Mouse (Mus musculus): ENCODE results near the gene Capns1. TPM values are rescaled to one million over a fixed set of nuclear protein-coding genes. Genes with fewer than 3 reads are reported as not detected.

Gene Capns1
- polyA plus RNA-seq, 1 experiment, result not detected

DNA sequence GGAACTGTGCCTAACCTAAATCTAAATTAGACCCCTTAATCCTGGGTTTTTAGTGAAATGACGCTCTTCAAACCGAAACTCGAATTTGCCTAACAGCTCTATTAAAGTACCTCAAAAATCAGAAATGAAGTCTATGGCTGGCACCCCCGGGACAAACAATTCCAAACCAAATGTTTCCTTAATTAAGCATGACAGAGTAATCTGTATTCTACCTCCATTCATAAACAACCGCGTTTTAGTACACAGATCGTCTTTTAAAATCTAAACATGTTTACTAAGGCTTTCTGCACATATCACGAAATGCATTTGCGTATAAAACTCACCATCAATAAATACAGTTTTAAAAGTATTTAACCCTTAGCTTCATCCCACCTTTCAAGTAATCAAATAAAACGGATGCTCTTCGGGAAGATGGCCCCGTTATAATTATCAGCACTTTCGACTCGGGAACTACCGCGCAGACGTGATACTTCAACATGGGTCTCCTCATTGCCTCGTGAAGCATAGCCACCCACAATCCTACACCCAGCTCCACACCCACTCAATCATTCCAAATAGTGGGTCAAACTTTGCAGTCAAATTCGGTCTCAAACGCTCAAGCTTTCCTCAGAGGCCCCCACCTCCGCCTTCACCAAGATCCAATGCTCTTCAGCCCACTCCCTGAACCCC is 29.6 kb downstream of the Capns1 start:
- H3K27ac ChIP-seq (ENCODE audit: insufficient read depth, low read depth, low read length), result peak overlapping the region; percentile 85
- whole genome bisulfite sequencing, result under 1% methylated on average over 21 of the region's 21 CpGs
- peak overlapping the region; percentile 100 for H3K4me3 ChIP-seq (ENCODE audit: insufficient read depth, low read depth, low read length)
- H3K4me1 ChIP-seq (ENCODE audit: control insufficient read depth, insufficient read depth, low read length), result no peaks in the 10 kb centered on the region
- no peak for TF ChIP-seq CTCF (IDR thresholded peaks at IDR 0.05; ENCODE audit: insufficient read depth, low read depth, low read length)

DNA sequence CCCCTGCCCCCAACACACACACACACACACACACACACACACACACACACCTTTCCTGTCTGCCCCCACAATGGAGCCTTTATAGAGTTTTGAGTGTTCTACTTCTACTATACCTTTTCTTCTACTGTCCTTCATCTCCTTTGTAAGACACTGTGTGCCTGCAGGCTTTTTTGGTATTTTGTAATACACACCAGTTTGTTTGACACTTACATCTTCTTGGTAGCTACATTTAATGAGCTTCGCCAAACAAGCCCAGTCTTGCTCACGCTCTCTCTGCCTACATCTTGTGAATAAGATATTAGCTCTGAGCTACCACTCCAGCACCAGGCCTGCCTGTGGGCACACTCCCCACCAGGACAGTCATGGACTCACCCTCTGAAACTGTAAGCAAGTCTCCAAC is 33.9 kb downstream of the Capns1 start:
- 97% methylated on average over 2 of the region's 2 CpGs for WGBS
- no peaks in the 10 kb centered on the region for H3K4me1 ChIP-seq (ENCODE audit: control insufficient read depth, insufficient read depth, low read length)
- TF ChIP-seq POLR2A (IDR thresholded peaks at IDR 0.05; ENCODE audit: insufficient read depth, low read depth, low read length) (no peak), CTCF (IDR thresholded peaks at IDR 0.05; ENCODE audit: insufficient read depth, low read depth, low read length) (no peak)
- H3K27ac ChIP-seq (ENCODE audit: insufficient read depth, low read depth, low read length), result no peak overlapping the region
- H3K4me3 ChIP-seq (ENCODE audit: insufficient read depth, low read depth, low read length), result no peak overlapping the region

DNA sequence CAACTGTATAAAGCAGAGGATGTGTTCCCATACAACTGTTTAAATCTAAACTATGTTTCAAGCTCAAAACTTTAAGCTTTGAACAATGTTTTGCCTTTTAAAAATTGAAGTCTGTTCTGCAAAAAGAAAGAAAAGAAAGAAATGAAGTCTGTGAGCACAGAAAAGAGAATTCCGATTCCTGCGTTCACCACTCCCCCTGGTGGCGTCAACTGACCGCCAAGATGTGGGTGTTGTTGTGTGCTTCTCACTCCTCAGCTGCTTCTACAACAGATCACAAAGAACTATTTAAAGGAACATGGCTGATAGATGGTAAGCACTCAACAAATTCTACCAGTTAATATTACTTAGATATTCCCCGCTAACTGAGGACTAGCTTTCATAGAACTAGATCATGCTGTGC is 35.5 kb downstream of the Capns1 start:
- no peaks in the 10 kb centered on the region for H3K4me1 ChIP-seq (ENCODE audit: control insufficient read depth, insufficient read depth, low read length)
- H3K27ac ChIP-seq (ENCODE audit: insufficient read depth, low read depth, low read length), result no peak overlapping the region
- 84% methylated on average over 5 of the region's 5 CpGs for WGBS
- H3K4me3 ChIP-seq (ENCODE audit: insufficient read depth, low read depth, low read length), result no peak overlapping the region
- TF ChIP-seq POLR2A (IDR thresholded peaks at IDR 0.05; ENCODE audit: insufficient read depth, low read depth, low read length) (no peak), CTCF (IDR thresholded peaks at IDR 0.05; ENCODE audit: insufficient read depth, low read depth, low read length) (no peak)

DNA sequence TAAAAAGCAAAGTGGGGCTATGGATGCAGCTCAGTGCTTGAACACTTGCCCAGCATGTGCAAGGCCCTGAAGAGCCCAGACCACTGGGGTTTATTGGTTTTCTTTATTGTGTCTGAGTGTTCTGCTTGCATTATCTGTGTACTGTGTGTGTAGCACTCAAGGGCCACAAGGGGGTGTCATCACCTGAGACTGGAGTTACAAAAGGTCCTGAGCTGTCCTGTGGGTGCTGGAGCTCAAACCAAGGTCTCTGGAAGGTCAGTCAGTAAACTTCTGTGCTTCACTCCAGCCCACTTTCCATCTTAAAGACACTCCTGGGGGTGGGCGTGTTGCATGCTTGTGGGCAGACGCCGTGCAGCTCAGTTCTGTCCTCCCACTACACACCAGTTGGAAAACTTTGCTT is 43.1 kb downstream of the Capns1 start:
- no peaks in the 10 kb centered on the region for H3K4me1 ChIP-seq (ENCODE audit: control insufficient read depth, insufficient read depth, low read length)
- H3K27ac ChIP-seq (ENCODE audit: insufficient read depth, low read depth, low read length), result no peak overlapping the region
- no peak overlapping the region for H3K4me3 ChIP-seq (ENCODE audit: insufficient read depth, low read depth, low read length)
- 73% methylated on average over 3 of the region's 3 CpGs for WGBS
- no peak for TF ChIP-seq CTCF (IDR thresholded peaks at IDR 0.05; ENCODE audit: insufficient read depth, low read depth, low read length)

DNA sequence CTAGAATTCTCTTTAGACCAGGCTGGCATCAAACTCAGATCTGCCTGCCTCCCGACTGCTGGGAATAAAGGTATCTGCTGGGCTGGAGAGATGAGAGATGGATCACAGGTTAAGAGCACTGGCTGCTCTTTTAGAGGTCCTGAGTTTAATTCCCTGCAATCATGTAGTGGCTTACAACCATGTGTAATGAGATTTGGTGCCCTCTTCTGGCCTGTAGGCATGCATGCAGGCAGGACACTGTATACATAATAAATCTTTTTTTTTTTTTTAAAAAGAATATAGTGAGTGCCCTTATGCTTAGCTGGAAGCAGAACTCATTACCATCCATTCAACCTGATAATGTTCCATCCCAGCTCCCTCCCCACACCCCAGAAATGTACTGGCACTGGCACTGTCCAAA is 44.6 kb downstream of the Capns1 start:
- Histone ChIP-seq H3K4me3 (ENCODE audit: insufficient read depth, low read depth, low read length) (no peak overlapping the region), H3K27ac (ENCODE audit: insufficient read depth, low read depth, low read length) (no peak overlapping the region), H3K4me1 (ENCODE audit: control insufficient read depth, insufficient read depth, low read length) (no peaks in the 10 kb centered on the region)
- TF ChIP-seq CTCF (IDR thresholded peaks at IDR 0.05; ENCODE audit: insufficient read depth, low read depth, low read length), result no peak
- no peak for TF ChIP-seq POLR2A (IDR thresholded peaks at IDR 0.05; ENCODE audit: insufficient read depth, low read depth, low read length)
- 93% methylated on average over 1 of the region's 1 CpGs for WGBS

DNA sequence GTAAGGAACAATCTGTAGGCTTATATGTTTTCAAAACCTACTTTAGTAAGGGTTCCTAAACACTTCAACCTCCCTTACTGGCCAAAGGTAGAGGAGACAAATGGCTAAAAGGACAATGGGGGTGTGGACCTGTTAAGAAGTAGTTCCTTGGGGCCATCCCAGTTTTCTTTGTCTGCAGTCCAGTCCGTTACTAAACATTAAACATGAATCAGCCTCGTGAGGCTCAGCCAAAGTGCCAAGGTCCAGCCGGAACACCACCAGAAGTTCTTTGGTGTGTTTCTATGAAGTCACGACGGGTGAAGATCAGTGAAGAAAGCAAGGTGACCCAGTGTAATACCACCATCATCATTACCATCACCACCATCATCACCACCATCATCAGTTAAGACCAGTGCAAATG is 51.6 kb downstream of the Capns1 start:
- 99% methylated on average over 5 of the region's 5 CpGs for WGBS
- no peak overlapping the region for H3K27ac ChIP-seq (ENCODE audit: insufficient read depth, low read depth, low read length)
- no peak for TF ChIP-seq POLR2A (IDR thresholded peaks at IDR 0.05; ENCODE audit: insufficient read depth, low read depth, low read length)
- no peak for TF ChIP-seq CTCF (IDR thresholded peaks at IDR 0.05; ENCODE audit: insufficient read depth, low read depth, low read length)
- peaks cover 2% of the 10 kb centered on the region; the same call in 1 of the 2 replicates for H3K4me1 ChIP-seq (ENCODE audit: control insufficient read depth, insufficient read depth, low read length)
- H3K4me3 ChIP-seq (ENCODE audit: insufficient read depth, low read depth, low read length), result no peak overlapping the region

DNA sequence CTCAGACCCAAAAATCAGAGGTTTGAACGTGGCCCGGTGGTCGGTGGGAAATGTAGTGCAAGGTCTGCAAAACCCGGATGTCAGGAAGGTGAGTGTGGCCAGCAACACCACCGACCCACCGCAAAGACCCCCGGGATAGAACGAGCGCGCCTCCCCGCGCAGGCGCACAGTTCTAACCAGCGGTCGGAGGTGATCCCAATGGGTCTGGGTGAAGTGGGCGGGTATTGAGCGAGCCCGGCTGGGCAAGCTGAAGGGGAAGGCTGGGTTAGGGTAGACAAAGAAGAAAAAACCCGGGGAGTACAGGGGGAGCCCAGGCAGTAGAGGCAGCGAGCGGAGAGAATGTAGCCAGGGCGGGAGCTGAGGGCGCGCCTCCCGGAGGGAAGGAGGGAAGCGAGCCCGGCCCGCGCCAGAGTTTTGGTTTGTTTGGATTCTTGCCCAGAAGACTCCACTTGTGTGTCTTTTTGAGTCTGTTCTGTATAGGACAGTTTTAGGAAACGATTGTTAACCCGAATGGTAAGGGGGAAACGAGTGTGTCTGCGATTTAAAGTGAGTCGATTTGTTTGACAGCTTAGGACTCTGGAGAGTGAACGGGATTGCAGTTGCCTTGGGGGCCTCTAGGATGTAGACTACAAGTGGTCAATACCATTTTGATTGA is 54.9 kb downstream of the Capns1 start:
- TF ChIP-seq POLR2A (IDR thresholded peaks at IDR 0.05; ENCODE audit: insufficient read depth, low read depth, low read length) (peak; percentile 47; the same call in 1 of the 2 replicates), CTCF (IDR thresholded peaks at IDR 0.05; ENCODE audit: insufficient read depth, low read depth, low read length) (no peak)
- 4% methylated on average over 35 of the region's 35 CpGs for WGBS
- H3K27ac ChIP-seq (ENCODE audit: insufficient read depth, low read depth, low read length), result no peak overlapping the region; the same call in 1 of the 2 replicates

DNA sequence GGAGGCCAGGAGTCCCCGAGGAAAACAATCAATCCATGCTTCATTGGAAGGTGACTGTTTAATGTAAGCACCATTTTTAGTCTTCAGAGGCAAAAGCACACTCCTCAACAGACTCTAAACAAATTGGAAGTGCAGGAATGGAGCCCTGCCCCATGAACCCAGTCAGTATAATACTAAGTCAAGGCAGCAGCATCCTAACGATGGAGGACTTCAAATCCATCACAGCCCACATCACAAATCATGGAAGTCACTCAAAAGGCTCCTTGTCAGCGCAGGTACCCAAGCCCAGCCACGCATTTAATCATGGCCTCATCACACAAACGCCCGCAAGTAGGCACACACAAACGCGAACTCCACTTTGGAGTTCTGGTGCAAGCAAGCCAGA is 55.4 kb downstream of the Capns1 start:
- Histone ChIP-seq H3K4me1 (ENCODE audit: control insufficient read depth, insufficient read depth, low read length) (peaks cover 2% of the 10 kb centered on the region; the same call in 1 of the 2 replicates), H3K4me3 (ENCODE audit: insufficient read depth, low read depth, low read length) (peak overlapping the region; percentile 72), H3K27ac (ENCODE audit: insufficient read depth, low read depth, low read length) (no peak overlapping the region)
- no peak for TF ChIP-seq CTCF (IDR thresholded peaks at IDR 0.05; ENCODE audit: insufficient read depth, low read depth, low read length)
- no peak for TF ChIP-seq POLR2A (IDR thresholded peaks at IDR 0.05; ENCODE audit: insufficient read depth, low read depth, low read length)
- 14% methylated on average over 8 of the region's 8 CpGs for WGBS

More for the DNA sequence above, 54.9 kb downstream of the Capns1 start:
- Histone ChIP-seq H3K4me1 (ENCODE audit: control insufficient read depth, insufficient read depth, low read length) (peaks cover 2% of the 10 kb centered on the region; the same call in 1 of the 2 replicates), H3K4me3 (ENCODE audit: insufficient read depth, low read depth, low read length) (peak overlapping the region; percentile 72)

Other genes with a start within 250 kb of the Capns1 start
- gene Zfp74, start 244.7 kb downstream of the Capns1 start, polyA plus RNA-seq (2012; ENCODE audit: insufficient read depth, insufficient read length, low replicate concordance, missing spikeins), result not detected in 2 replicates
- gene Zfp568, start 214.9 kb downstream of the Capns1 start, polyA plus RNA-seq (2012; ENCODE audit: insufficient read depth, insufficient read length, low replicate concordance, missing spikeins), result not detected in 2 replicates
- not detected in 2 replicates for gene Zfp14, start 147.4 kb downstream of the Capns1 start, polyA plus RNA-seq (2012; ENCODE audit: insufficient read depth, insufficient read length, low replicate concordance, missing spikeins)
- gene Zfp82, start 125.9 kb downstream of the Capns1 start, polyA plus RNA-seq (2012; ENCODE audit: insufficient read depth, insufficient read length, low replicate concordance, missing spikeins), result not detected in 2 replicates
- not detected in 2 replicates for gene Gm26920, start 108.4 kb downstream of the Capns1 start, polyA plus RNA-seq (2012; ENCODE audit: insufficient read depth, insufficient read length, low replicate concordance, missing spikeins)
- not detected in 2 replicates for gene Zfp566, start 108.3 kb downstream of the Capns1 start, polyA plus RNA-seq (2012; ENCODE audit: insufficient read depth, insufficient read length, low replicate concordance, missing spikeins)
- gene Zfp260, start 104.0 kb downstream of the Capns1 start, polyA plus RNA-seq (2012; ENCODE audit: insufficient read depth, insufficient read length, low replicate concordance, missing spikeins), result 238 TPM in 1 of 2 replicates, not detected in the other
- gene Zfp382, start 76.9 kb downstream of the Capns1 start, polyA plus RNA-seq (2012; ENCODE audit: insufficient read depth, insufficient read length, low replicate concordance, missing spikeins), result not detected in 2 replicates
- not detected in 2 replicates for gene Zfp146, start 29.1 kb downstream of the Capns1 start, polyA plus RNA-seq (2012; ENCODE audit: insufficient read depth, insufficient read length, low replicate concordance, missing spikeins)
- not detected in 2 replicates for gene Cox7a1, start 14.7 kb downstream of the Capns1 start, polyA plus RNA-seq (2012; ENCODE audit: insufficient read depth, insufficient read length, low replicate concordance, missing spikeins)
- gene Polr2i, start 33.1 kb upstream of the Capns1 start, polyA plus RNA-seq (2012; ENCODE audit: insufficient read depth, insufficient read length, low replicate concordance, missing spikeins), result not detected in 2 replicates
- not detected in 2 replicates for gene Tbcb, start 33.5 kb upstream of the Capns1 start, polyA plus RNA-seq (2012; ENCODE audit: insufficient read depth, insufficient read length, low replicate concordance, missing spikeins)
- gene Ovol3, start 36.9 kb upstream of the Capns1 start, polyA plus RNA-seq (2012; ENCODE audit: insufficient read depth, insufficient read length, low replicate concordance, missing spikeins), result not detected in 2 replicates
- gene Thap8, start 81.3 kb upstream of the Capns1 start, polyA plus RNA-seq (2012; ENCODE audit: insufficient read depth, insufficient read length, low replicate concordance, missing spikeins), result not detected in 2 replicates
- not detected in 2 replicates for gene Wdr62, start 81.6 kb upstream of the Capns1 start, polyA plus RNA-seq (2012; ENCODE audit: insufficient read depth, insufficient read length, low replicate concordance, missing spikeins)
- 737 TPM in 1 of 2 replicates, not detected in the other for gene Clip3, start 92.9 kb upstream of the Capns1 start, polyA plus RNA-seq (2012; ENCODE audit: insufficient read depth, insufficient read length, low replicate concordance, missing spikeins)
- not detected in 2 replicates for gene Alkbh6, start 109.9 kb upstream of the Capns1 start, polyA plus RNA-seq (2012; ENCODE audit: insufficient read depth, insufficient read length, low replicate concordance, missing spikeins)
- not detected in 2 replicates for gene Syne4, start 116.0 kb upstream of the Capns1 start, polyA plus RNA-seq (2012; ENCODE audit: insufficient read depth, insufficient read length, low replicate concordance, missing spikeins)
- not detected in 2 replicates for gene E130208F15Rik, start 122.9 kb upstream of the Capns1 start, polyA plus RNA-seq (2012; ENCODE audit: insufficient read depth, insufficient read length, low replicate concordance, missing spikeins)
- not detected in 2 replicates for gene Sdhaf1, start 125.1 kb upstream of the Capns1 start, polyA plus RNA-seq (2012; ENCODE audit: insufficient read depth, insufficient read length, low replicate concordance, missing spikeins)
- not detected in 2 replicates for gene Lrfn3, start 164.0 kb upstream of the Capns1 start, polyA plus RNA-seq (2012; ENCODE audit: insufficient read depth, insufficient read length, low replicate concordance, missing spikeins)
- gene Tyrobp, start 214.9 kb upstream of the Capns1 start, polyA plus RNA-seq (2012; ENCODE audit: insufficient read depth, insufficient read length, low replicate concordance, missing spikeins), result not detected in 2 replicates
- not detected in 2 replicates for gene Hcst, start 221.0 kb upstream of the Capns1 start, polyA plus RNA-seq (2012; ENCODE audit: insufficient read depth, insufficient read length, low replicate concordance, missing spikeins)
- not detected in 2 replicates for gene Nfkbid, start 222.9 kb upstream of the Capns1 start, polyA plus RNA-seq (2012; ENCODE audit: insufficient read depth, insufficient read length, low replicate concordance, missing spikeins)
- gene Aplp1, start 246.7 kb upstream of the Capns1 start, polyA plus RNA-seq (2012; ENCODE audit: insufficient read depth, insufficient read length, low replicate concordance, missing spikeins), result 174 TPM in 1 of 2 replicates, not detected in the other

Data from olfactory bulb, adult 2 months (tissue).